Mouse (Mus musculus) liver, embryonic 14.5 days (tissue): Measurements from ENCODE around the gene Ccdc106. TPM values are rescaled to one million over a fixed set of nuclear protein-coding genes. Genes with fewer than 3 reads are reported as not detected.

ENCODE experiments used
- ATAC-seq: fragments of 200-750 bp; cut with Nextera tagmentation; 2 replicates; pipeline ENCODE4 v1.8.0; 2017; ENCODE audit warnings: moderate number of reproducible peaks, mild to moderate bottlenecking, moderate library complexity; ENCODE audit not compliant: insufficient read depth
- DNase-seq, 3 experiments: peaks; one replicate each; pipeline ENCODE4 v3.0.0-alpha.2; 2012 to 2013; ENCODE audit warnings: low read depth in 3 of 3, low spot score in 3 of 3
- H3K27ac ChIP-seq: fragments of 300-500 bp; sonication (generic); 2 replicates; pipeline ENCODE4 v1.5.1; 2014; ENCODE audit warnings: moderate library complexity, mild to moderate bottlenecking, control low read depth, inconsistent platforms
- H3K27me3 ChIP-seq: fragments of 300-500 bp; sonication (generic); 2 replicates; pipeline ENCODE4 v1.6.1; 2014; ENCODE audit warnings: mild to moderate bottlenecking, low read length, moderate library complexity; ENCODE audit not compliant: control insufficient read depth, insufficient read depth
- H3K36me3 ChIP-seq: fragments of 300-500 bp; sonication (generic); replicated peaks from 2 replicates; pipeline ENCODE4 v1.6.1; 2014; ENCODE audit warnings: low read depth; ENCODE audit not compliant: control insufficient read depth, insufficient read depth
- H3K4me1 ChIP-seq, 2 experiments: fragments of 200-500 bp in 1 of 2; fragments of 300-500 bp in 1 of 2; sonication (generic) in 1 of 2; replicated peaks; 2 replicates each; pipeline ENCODE4 v1.6.1; 2012 to 2014; ENCODE audit warnings: antibody characterized with exemption in 1 of 2, inconsistent platforms in 1 of 2, low read length in 1 of 2; ENCODE audit not compliant: control insufficient read depth in 2 of 2, insufficient read depth in 2 of 2
- H3K4me2 ChIP-seq: fragments of 300-500 bp; sonication (generic); 2 replicates; pipeline ENCODE4 v1.6.1; 2014; ENCODE audit warnings: low read depth, mild to moderate bottlenecking, control low read depth, moderate library complexity
- H3K4me3 ChIP-seq, 2 experiments: fragments of 200-500 bp in 1 of 2; fragments of 300-500 bp in 1 of 2; sonication (generic) in 1 of 2; 2 replicates each; pipeline ENCODE4 v1.5.1; 2012 to 2014; ENCODE audit warnings: low read depth in 2 of 2, low read length in 2 of 2, mild to moderate bottlenecking in 2 of 2, control low read depth in 1 of 2, inconsistent platforms in 1 of 2, moderate library complexity in 1 of 2; ENCODE audit not compliant: insufficient read depth in 1 of 2
- H3K9ac ChIP-seq: fragments of 300-500 bp; sonication (generic); replicated peaks from 2 replicates; pipeline ENCODE4 v1.6.1; 2014; ENCODE audit warnings: mild to moderate bottlenecking, control low read depth, moderate library complexity
- H3K9me3 ChIP-seq: fragments of 300-500 bp; sonication (generic); 2 replicates; pipeline ENCODE4 v1.6.1; 2016; ENCODE audit warnings: low read length, mixed read lengths; ENCODE audit not compliant: control insufficient read depth
- CTCF ChIP-seq: IDR thresholded peaks from 2 replicates; pipeline ENCODE4 v1.5.1; 2016; ENCODE audit warnings: antibody characterized with exemption, low read depth, control low read depth
- EP300 ChIP-seq: IDR thresholded peaks from 2 replicates; pipeline ENCODE4 v1.6.1; 2016; ENCODE audit warnings: antibody characterized with exemption, low read depth
- WGBS: fragments of 180-500 bp; shearing (Covaris S2); extraction: QIAGEN DNeasy Blood & Tissue Kit; methylation state at CpG from one replicate; pipeline ENCODE4 v1.1.7; 2014; ENCODE audit not compliant: insufficient replicate concordance; 5-methylcytosine and 5-hydroxymethylcytosine counted together
- polyA plus RNA-seq, 2 experiments: library from polyadenylated mRNA; depleted of rRNA in 1 of 2; stranded (reverse) in 1 of 2; unstranded in 1 of 2; fragments of >200 nt; fragmentation: Nextera tagmentation in 1 of 2; extraction: Ambion mirVana in 1 of 2; gene quantifications; 2 replicates each; pipeline versions ENCODE4 v1.2.1 to v1.2.3; 2012 to 2014

The Ccdc106 gene
- polyA plus RNA-seq, 2 experiments: 0.24 to 0.64 TPM

DNA sequence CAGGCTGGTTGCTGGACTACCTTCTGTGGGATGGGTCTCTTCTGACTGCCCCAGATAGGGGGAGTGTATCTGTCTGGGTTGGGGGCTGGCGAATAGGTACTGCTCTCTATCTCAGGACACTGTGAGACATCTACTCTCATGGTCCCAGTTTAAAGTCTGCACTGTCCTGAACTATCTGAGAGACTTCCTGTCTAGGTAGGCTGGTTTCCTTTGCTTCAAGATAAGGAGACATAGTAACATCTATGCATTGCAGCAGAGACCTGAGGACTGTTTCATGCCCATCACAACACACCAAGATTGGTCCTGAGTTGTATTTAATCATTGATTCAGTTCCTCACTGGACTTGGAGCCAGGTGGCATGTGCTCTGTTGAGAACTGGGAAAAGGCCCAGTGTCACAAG is 65.2 kb downstream of the Ccdc106 start:
- H3K4me3 ChIP-seq: no peak overlapping the region
- 38% methylated on average over 1 of the region's 1 CpGs for WGBS
- ATAC-seq (no peak), DNase-seq (no peak)
- H3K4me1 ChIP-seq: peaks cover 8 to 20% of the 10 kb centered on the region in 2 experiments
- no peak overlapping the region for H3K27ac ChIP-seq
- H3K9ac ChIP-seq: no peak overlapping the region
- TF ChIP-seq EP300 (no peak), CTCF (no peak)
- peaks cover 66% of the 10 kb centered on the region for H3K36me3 ChIP-seq
- H3K27me3 ChIP-seq: no peaks in the 10 kb centered on the region
- H3K4me2 ChIP-seq: no peak overlapping the region
- no peaks in the 10 kb centered on the region for H3K9me3 ChIP-seq

DNA sequence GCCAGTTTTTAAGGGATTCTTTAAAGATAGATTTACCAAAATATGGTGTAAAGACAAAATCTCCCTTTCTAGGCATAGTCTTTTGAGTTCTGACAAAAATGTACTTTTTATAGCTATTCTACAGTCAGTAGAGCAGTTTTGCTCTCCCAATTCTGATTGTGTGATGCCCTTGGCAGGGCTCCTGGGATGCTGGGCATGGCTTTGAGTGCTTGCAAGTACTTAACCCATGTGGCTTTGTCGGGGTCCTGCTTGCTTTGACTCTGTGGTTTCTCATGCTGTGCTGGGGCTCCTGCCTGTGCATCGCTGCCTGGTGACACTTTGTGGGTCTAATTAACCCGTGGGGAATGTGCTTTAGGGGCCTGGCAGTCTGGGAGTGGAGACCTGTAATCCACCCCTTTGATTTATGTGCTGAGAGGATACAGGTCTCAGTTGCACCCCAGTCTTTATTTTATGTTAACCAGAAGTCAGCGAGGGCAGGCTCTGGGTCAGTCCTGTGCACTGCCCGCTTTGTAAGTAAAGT is 66.6 kb downstream of the Ccdc106 start:
- no peak overlapping the region for H3K27ac ChIP-seq
- TF ChIP-seq EP300 (no peak), CTCF (no peak)
- no peaks in the 10 kb centered on the region for H3K9me3 ChIP-seq
- ATAC-seq (no peak), DNase-seq (no peak)
- 77% methylated on average over 5 of the region's 5 CpGs for WGBS
- no peaks in the 10 kb centered on the region for H3K27me3 ChIP-seq
- no peak overlapping the region for H3K9ac ChIP-seq
- H3K4me1 ChIP-seq: peaks cover 6 to 17% of the 10 kb centered on the region in 2 experiments
- peaks cover 75% of the 10 kb centered on the region for H3K36me3 ChIP-seq
- H3K4me2 ChIP-seq: no peak overlapping the region
- H3K4me3 ChIP-seq: no peak overlapping the region

DNA sequence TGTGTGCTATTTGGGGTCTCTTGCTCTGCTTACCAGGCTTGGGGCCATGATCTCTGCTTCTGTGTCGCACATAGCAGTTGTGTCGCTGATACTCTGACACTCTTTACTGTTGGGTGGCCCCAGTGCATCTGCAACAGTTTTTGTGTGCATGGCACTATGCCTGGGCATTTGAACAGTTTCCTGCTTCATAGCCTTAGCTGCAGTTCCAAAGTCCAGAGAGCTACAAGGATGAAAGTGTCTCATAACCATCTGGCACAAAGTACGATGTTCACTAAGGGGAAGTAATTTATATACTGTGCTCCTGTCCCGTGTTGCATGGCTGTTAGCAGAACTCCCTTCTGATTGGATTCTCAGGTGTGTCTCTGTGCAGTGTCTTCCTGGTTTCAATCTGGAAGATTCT is 67.5 kb downstream of the Ccdc106 start:
- peaks cover 78% of the 10 kb centered on the region for H3K36me3 ChIP-seq
- H3K4me2 ChIP-seq: no peak overlapping the region
- ATAC-seq (no peak), DNase-seq (no peak)
- WGBS: 74% methylated on average over 4 of the region's 4 CpGs
- H3K9ac ChIP-seq: no peak overlapping the region
- H3K4me3 ChIP-seq: no peak overlapping the region
- TF ChIP-seq CTCF: no peak
- no peak for TF ChIP-seq EP300
- H3K9me3 ChIP-seq: no peaks in the 10 kb centered on the region
- H3K27ac ChIP-seq: no peak overlapping the region
- no peaks in the 10 kb centered on the region for H3K27me3 ChIP-seq
- H3K4me1 ChIP-seq: peaks cover 0 to 11% of the 10 kb centered on the region in 2 experiments; a peak in 2 of 4 replicates

DNA sequence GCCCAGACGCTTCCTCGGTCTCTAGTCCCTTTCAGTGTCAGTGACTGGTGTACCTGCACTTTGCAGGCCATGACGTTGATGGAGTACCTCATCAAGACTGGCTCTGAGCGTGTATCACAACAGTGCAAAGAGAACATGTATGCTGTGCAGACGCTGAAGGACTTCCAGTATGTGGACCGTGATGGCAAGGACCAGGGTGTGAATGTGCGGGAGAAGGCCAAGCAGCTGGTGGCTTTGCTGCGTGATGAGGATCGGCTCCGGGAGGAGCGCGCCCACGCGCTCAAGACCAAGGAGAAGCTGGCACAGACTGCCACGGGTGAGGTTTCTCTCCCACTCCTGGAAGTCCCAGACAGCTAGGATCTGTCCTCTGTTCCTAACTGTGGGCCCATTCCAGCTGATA is 69.5 kb downstream of the Ccdc106 start:
- no peak for DNase-seq
- 89% methylated on average over 15 of the region's 15 CpGs for WGBS

DNA sequence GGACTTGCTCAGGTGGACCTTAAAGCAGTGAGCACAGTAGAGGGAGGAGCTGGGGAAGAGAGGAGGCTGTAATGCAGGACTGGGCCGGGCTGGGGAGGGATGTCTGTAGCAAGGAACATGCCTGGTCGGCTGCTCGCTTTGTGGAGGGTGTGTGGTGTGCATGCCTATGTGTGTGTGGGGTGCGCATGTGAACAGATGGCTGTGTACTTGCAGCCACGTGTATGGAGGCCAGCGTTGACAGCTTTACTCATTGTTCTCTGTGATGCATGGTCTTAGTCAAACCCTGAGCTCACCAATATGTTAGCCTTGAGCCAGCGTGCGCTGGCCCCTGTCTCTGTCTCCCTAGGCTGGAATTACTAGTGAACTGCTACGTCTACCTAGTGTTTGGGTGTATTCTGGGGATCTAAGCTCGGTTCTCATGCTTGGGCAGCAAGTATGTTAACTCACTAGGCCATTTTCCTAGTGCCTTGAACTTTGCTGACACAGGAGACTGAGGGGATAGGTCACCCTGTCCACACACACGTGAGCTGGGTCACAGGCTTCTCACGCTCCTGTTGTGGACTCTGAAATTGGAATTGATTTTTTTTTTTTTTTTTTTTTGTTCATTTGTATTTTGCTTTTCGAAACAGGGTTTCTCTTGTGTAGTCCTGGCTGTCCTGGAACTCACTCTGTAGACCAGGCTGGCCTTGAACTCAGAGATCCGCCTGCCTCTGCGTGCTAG is 70.8 kb downstream of the Ccdc106 start:
- H3K4me3 ChIP-seq: no peak overlapping the region
- no peak for DNase-seq

More for the DNA sequence above, 69.5 kb downstream of the Ccdc106 start:
- Histone ChIP-seq H3K9me3 (no peaks in the 10 kb centered on the region), H3K4me1 (peaks cover 0 to 5% of the 10 kb centered on the region in 2 experiments; a peak in 2 of 4 replicates), H3K4me3 (no peak overlapping the region), H3K36me3 (peaks cover 81% of the 10 kb centered on the region), H3K27me3 (no peaks in the 10 kb centered on the region), H3K4me2 (no peak overlapping the region), H3K9ac (no peak overlapping the region), H3K27ac (no peak overlapping the region)
- no peak for ATAC-seq
- TF ChIP-seq CTCF (no peak), EP300 (no peak)

More for the DNA sequence above, 70.8 kb downstream of the Ccdc106 start:
- Histone ChIP-seq H3K4me2 (no peak overlapping the region), H3K9me3 (no peaks in the 10 kb centered on the region), H3K36me3 (peaks cover 81% of the 10 kb centered on the region), H3K4me1 (peaks cover 0 to 5% of the 10 kb centered on the region in 2 experiments; a peak in 2 of 4 replicates), H3K9ac (no peak overlapping the region), H3K27me3 (no peaks in the 10 kb centered on the region), H3K27ac (no peak overlapping the region)
- 81% methylated on average over 15 of the region's 15 CpGs for WGBS
- ATAC-seq: no peak
- TF ChIP-seq CTCF (no peak), EP300 (no peak)
